Mouse (Mus musculus) adrenal gland, postnatal 25 days (tissue): ENCODE measurements around the gene Xrn1. TPM values are rescaled to one million over a fixed set of nuclear protein-coding genes. Genes with fewer than 3 reads are reported as not detected.
"Not testable (repeated sequence)": the region's sequence is repeated elsewhere in the genome, so short reads cannot be mapped to it uniquely, and the experiment has no call there.

Experiments used
- DNase-seq: peaks from one replicate; pipeline ENCODE4 v3.0.0; 2021; ENCODE audit warnings: mixed read lengths
- long read RNA-seq: library from polyadenylated mRNA; stranded (forward); transcript quantifications from one replicate; pipeline ENCODE4 v2.0.0, GENCODE M21; 2021
- total RNA-seq: library from RNA; stranded (reverse); gene quantifications from 2 replicates; pipeline ENCODE4 v1.2.3, GENCODE M21; 2021

Gene Xrn1
- total RNA-seq: 24.6 and 27.1 TPM in 2 replicates
- long read RNA-seq, partial matches to known transcripts: 7 of 10 reads
- long read RNA-seq, other reads (novel, unspliced or antisense): 3 of 10 reads

DNA sequence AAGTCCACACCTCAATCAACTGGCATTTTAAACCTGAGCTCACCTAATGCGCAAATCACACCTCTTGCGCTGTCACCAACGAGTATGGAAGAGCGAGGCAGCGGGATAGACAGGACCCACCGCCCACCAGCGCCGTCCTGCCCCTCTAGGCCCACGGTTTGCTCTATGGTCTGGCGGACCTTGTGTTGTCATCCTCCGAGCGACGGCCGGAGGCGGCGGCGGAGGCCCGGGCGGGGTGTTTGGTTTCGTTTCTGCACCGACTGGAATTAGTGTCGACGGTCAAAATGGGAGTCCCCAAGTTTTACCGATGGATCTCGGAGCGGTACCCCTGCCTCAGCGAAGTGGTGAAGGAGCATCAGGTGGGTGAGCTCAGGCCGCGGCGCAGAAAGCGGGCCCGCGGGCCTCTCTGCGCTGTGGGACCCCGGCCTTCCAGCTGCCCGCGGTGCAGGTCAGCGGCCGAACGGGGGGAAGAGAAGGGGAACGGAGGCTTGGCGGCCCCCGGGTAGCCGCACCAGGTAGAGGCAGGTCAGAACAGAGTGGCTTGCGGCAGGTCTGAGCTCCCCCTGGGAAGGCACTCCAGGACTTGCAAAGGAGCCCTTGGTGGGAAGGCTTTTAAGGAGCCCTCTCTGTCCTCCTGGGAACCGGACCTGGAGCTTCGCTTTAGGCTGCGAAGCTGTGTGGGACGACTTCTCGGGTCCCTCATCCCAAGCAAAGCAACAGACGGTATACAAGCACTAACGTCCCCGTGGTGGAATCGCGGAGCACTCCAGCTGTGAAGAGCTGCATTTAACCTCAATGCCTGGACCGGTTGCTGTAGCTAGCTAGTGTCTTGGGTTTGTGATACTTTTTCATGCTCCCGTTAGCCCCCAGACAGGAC lies at the start of gene Xrn1:
Gene Xrn1 (plus strand): TSS at position 176 of the 877 bp plus-strand sequence.
- peak; percentile 92 for DNase-seq

DNA sequence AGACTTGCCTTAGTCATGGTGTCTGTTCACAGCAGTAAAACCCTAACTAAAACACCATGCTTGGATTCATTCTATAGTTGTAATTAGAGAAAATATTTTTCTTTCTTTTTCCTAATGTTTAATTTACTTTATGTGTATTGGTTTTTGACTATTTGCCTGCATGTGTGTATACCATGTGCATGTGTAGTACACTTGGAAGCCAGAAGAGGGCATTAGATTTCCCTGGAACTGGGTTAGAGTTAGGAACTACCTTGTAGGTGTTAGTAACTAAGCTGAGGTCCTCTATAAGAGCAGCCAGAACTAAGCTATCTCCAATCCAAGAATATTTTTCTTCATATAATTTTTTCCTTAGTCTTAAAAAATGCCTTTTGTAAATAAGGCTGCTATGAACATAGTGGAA lies 21.7 kb upstream of the Xrn1 start:
- DNase-seq: no peak

DNA sequence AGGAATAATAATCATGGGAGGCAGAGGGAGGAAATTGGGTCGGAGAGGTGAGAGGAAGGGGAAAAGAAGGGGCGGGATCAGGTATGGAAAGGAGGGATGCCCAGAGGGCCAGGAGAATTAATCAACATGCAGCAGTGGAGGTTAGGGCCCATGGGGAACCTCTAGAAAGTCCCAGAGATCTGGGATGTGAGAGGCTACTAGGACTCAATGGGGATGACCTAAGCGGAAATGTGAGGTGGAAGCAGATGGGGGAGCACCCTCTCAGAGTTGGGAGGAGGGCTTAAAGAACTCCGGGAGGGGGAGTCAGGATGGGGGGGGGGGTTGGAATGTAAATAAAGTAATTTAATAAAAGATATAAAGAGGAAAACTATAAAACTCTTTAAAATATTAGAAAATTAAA lies 902 bp upstream of the Xrn1 start:
- no peak for DNase-seq

DNA sequence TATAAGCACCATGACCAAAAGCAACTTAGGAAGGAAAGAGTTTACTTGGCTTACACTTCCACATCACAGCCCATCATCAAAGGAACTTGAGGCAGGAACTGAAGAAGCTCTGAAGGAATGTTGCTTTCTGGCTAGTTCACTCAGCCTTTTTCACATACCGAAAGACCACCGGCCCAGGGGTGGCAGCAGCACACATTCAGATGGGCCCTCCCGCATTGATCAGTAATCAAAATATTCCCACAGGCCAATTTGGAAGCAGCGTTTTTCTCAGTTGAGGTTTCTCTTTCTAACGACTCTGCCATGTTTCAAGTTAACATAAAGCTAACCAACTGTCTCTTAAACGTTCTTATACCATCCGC lies 355 bp upstream of the Xrn1 start:
- peak; percentile 12 for DNase-seq

DNA sequence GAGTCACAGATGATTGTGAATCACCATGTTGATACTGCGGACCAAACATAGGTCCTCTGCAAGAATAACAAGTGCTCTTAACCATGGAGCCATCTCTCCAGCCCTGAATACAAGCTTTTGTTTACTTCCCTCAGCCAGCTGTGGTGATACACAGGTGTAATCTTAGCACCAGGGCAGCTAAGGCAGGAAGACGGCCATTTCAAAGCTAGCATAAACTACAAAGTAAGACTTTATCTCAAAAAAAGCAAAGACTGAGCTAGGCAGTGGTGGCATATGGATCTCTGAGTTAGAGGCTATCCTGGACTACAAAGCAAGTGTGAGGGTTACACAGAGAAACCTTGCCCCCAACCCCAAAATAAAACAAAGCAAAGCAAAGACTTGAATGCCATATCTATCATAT lies 3.1 kb downstream of the Xrn1 start:
- DNase-seq: no peak

DNA sequence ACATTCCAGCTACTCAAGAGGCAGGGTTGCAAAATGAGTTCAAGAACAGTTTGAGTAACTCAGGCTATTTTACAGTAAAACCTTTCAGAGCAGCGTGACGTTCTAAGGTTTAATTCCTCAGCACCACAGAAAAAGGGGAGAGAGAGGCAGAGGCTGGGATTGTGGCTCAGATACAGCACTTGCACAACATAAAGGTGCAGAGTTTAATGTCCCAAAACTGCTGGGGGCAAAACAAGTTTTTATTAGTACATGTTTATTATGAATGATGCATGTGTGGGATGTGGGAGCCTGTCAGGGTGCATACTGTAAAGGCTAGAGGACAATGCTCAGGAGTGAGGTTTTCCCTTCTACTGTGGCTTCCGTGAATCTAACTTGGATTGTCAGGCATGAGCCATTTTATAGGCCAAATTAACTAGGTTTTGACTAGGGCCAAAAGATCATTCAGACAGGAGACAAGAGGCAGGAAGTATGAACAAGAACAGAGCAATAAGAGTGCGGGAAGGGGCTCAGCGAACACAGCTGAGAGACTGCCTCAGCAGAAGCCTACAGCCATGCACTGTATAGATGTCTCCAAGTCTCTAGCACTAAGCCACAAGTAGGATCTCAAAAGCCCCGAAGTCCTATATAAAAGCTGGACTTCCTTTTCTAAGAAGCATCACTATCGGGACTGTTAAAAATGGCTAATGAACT lies 3.6 kb downstream of the Xrn1 start:
- no peak for DNase-seq

DNA sequence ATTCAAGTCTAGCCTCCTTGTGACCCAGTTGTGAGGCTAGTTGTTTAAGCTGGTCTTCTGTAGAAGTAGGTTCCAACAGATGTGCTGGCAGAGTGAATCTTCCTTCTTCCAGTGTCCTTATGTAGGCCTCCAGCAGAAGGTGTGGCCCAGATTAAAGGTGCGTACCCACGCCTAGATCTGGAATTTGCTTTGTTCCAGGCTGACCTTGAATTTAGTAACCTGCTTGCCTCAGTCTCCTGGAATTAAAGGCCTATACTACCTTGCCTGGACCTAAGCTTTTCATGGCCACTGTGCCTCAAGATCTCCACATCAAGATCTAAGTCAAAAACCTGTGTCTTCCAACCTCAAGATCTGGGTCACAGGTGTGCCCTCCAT lies 4.2 kb downstream of the Xrn1 start:
- DNase-seq: not testable (repeated sequence)

DNA sequence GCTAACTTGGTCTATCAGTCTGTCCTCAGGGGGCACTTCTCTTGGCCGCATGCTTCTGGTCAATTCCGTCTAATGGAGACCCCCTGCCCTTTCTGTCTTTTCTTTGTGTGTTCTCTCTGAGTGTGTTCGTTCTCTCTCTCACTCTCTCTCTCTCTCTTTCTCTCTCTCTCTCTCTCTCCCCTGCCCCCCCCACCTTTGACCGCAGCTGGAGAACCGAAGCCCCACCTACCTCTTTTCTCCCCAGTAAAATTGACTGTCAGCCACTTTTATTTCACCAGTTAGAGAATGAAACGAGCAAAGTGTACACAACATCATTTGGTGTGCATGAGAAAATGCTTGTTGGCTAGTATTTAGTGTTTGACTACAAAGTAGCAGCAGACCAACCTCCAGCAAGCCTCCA lies 4.7 kb downstream of the Xrn1 start:
- no peak for DNase-seq

DNA sequence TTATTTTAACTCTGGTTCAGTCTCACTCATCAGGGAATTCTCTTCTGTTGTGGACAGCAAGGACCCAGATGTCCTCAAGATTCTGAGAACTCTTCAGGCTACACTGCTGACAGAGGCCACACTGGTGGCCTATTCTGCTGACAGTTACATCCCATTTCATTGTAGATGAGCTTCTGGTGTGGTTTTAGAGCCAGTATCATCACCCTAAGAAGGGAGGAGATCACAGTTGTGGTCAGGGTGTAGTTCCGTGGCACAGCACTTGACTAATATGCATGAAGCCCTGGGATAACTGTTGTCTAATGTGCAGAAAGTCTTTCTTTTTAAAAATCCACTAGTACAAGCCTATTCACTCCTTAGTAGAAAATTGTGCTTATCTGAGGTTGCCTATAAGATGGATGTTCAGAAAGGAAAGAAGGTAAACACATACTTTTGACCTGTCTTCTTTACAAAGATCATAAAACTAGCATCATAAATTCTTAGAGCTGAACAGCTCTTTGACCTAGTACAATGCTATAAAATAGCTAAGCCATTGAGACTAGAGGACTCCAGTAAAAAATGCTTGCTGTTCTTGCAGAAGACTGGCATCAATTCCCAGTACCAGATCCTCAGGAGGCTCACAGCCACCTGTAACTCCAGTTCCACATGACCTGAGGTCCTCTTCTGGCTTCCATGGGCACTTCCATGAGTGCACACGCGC lies 5.3 kb downstream of the Xrn1 start:
- DNase-seq: no peak

DNA sequence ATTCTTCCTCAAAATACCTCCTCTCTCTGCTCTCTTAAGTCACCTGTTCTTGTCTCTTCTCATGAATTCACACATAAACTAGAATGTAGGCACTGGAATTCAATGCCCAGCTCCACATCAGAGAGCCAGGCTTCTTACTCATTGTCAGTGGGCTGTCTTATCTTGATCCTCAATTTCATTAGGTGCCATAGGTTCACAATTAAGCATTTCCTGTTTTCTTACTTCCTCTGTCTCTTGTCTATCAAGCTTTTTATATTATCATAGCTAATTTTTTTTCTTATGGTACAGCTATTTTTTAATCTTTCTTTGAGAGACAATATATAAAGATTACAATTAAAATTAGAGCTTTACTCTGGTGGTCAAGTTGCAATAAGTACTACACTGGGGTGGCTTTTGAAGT lies 6.5 kb downstream of the Xrn1 start:
- DNase-seq: no peak

DNA sequence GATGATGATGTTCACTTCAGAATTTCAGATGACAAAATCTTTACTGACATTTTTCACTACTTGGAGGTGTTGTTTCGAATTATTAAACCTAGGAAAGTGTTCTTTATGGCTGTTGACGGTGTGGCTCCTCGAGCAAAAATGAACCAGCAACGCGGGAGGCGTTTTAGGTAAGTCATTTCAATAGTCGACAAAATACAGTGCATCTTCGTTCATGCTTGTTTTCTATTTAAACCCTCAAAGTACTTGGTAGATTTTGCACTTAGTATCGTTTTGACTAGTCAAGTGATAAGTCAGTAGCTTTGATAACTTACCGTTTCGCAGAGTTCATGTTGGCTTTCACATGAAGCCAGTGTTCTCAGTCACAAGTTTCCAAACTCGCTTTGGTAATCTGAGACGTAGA lies 9.5 kb downstream of the Xrn1 start:
- DNase-seq: no peak

DNA sequence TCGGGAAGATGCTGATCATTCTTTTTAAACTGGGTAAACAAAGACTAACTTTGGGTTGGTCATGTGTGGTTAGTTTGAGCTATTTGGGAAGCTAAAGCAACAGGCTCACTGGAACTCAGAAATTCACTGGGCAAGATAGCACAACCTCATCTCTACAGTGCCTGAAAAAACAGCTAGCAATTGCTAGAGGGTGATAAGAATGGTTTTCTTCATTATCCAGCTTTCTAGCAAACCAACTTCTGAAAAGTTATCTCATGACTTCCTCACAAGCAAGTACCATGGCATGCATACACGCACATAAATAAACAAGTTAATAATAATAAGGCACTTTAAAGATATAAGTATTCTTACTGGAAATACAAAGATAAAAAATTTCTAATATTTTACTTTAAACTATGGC lies 23.7 kb downstream of the Xrn1 start:
- no peak for DNase-seq

DNA sequence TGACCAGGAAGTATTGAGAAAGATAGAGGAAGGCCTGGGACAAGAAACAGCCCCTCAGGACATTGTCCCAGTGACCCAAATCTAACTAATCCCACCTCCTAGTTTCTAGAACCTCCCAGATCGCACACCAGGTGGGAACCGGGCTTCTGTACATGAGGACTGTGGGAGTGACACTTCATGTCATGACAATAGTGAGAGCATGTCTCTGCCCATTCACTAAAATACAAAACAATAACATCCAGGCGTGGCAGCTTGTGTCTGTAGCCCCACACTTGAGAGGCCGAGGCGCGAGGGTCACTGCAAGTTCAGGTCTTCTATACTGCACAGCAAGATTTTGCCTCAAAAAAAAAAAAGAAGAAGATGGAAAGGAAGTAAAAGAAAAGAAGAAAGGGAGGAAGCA lies 25.3 kb downstream of the Xrn1 start:
- no peak for DNase-seq

DNA sequence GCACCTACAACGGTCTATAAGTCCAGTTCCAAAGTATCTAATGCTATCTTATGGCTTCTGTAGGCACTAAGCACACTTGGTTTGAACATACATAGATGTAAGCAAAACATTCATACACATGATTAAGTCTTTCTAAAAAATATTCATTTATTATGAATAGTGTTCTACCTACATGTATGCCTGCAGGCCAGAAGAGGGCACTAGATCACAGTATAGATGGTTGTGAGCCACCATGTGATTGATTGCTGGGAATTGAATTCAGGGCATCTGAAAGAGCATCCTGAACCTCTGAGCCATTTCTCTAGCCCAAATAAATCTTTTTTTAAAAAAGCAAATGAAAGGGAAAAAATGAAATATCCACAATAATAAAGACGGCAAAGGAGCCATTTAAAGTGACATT lies 37.7 kb downstream of the Xrn1 start:
- no peak for DNase-seq

DNA sequence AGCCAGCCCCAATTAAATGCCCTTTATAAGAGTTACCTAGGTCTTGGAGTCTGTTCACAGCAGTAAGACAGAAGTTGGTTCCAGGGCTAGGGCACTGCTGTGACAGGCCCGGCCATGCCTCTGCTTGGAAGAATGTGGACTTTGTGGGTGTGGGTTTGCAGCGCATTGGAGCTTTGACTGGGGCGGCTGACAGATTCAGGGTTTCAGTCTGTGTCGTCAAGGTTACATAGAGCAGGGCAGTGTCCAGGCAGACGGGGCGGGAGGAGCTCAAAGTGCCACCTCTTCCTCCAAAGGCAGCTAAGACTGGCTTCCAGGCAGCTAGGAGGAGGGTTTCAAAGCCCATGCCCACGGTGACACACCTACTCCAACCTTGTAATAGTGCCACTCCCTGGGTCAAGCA lies 49.9 kb downstream of the Xrn1 start:
- no peak for DNase-seq

DNA sequence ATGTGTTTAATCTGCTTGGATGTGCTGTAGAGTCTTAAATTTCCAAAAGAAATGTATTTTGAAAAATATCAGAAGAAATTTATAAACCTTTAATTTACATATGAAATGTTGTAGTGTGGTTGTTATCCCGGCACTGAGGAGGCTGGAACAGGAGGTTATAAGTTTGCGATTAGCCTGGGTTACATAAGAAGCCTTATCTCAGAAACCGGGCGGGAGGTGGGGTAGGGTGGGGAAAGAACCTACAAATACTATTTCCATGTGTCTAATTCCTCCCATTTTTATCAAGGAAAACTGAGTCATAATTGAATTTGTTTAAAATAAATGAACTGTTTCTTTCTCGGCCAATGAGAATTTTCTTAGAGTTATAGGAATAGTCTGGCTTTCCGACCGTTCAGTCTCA lies 56.1 kb downstream of the Xrn1 start:
- DNase-seq: no peak

DNA sequence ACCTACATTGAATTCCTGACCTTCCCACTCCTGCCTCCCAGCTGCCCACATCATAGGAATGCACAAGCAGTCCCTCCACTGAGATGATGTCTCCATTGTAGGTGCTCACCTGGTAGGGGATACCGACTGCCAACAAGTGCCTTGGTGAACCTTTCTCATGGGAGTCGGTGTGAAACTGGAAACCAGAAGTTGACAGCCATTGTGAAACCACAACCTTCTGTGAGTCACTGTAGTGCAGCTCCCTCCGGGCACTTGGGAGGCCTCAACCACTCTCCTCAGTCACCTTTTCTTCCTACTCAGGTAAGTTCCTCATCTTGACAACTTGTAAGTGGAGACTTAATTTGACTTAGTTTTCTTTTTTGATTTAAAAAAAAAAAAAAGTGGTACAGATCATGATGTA lies 69.4 kb downstream of the Xrn1 start:
- no peak for DNase-seq

DNA sequence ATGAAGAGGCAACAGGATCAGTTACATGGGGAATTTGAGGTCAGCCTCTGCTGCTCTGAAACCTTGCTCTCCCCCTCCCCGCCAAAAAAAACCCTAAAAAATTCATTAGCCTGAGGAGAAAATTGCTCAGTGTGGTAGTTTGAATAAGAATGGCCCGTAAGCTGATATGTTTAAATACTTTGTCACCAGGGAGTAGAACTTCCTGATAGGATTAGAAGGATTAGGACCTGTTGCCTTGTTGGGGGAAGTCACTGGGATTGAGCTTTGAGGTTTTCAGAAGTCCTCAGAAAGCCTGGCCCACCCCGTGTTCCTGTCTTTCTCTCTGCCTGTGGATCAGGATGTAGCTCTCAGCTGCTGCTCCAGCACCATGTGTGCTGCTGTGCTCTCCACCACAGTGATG lies 73.4 kb downstream of the Xrn1 start:
- DNase-seq: no peak

DNA sequence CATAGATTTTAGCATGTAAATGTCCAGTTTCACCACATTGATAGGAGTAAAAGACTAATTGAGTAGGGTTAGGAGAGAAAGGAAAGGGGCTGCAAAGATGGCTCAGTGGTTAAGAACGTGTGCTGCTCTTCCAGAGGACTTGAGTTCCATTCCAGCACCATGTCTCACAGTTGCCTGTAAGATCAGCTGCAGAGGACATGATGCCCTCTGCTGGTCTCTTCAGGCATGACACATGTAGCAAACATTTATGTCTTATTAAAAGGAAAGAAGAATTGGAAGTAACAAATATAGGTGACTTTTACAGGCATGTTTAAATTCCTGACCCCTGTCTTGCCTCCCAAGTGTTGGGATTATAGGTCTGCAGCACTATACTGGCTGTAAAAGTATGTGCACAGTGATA lies 74.3 kb downstream of the Xrn1 start:
- DNase-seq: peak; percentile 18

DNA sequence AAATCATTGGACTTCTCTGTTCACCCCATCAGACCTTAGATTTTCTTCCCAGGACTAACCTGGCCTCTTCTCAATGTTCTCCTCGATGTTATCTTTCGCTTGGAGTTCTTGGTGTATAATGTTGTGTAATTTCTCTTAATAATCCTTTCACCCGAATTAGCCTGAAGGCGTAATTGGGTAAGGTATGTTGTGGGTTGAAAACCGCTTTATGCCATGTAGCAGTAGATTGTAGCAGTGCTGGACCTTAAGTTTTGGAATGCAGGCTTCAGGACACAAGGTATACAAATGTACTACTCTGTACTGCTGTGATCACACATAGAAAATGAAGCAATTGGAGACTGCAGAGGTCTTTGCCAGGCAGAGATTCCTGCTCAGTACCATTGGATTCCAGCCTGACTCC lies 75.3 kb downstream of the Xrn1 start:
- DNase-seq: no peak

DNA sequence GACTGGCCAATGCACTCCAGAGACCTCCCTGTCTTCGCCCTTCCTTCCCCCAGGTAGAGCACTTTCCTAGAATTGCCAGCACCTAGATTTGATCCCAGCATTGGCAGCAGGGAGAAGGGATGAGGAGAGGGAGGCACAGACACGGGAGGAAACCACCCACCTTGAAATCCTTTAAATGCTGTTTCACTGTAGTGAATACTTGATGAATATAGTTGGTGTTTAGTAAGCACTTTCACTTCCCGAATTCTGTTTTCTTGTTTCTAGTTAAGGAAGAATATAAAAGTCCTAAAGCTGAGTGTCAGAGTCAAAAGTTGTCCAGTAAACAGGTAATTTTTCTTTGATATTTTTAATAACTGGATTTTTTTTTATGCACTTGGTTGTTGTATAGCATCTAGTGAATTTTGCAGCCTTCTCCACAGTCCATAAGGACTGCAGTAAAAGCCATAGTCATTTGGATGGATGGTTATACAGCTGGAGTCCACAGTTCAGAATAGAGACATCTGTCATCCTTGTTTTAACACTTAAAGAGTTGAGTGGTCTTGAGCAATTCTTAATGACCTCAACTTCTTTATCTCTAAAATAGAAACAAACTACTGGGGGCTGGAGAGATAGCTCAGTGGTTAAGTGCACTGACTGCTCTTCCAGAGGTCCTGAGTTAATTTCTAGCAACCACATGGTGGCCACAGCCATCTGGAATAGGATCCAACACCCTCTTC lies 81.0 kb downstream of the Xrn1 start:
- DNase-seq: no peak

DNA sequence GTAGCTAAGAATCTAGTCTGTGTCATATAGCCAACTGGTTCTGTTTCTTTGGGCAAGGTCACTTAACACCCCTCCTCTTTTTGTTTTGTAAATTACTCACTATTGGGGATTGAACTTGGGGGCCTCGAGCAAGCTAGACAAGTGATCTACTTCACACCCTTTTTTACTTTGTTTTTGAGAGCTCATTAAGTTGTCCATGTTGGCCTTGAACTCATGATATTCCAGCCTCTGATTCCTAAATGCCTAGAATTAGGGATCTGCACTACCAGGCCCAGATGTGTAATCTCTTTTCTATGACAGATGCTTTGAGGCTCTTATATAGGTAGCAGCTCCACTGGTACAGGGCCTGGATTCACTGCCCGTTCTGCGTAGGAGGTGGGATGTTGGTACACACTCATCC lies 89.7 kb downstream of the Xrn1 start:
- DNase-seq: no peak

DNA sequence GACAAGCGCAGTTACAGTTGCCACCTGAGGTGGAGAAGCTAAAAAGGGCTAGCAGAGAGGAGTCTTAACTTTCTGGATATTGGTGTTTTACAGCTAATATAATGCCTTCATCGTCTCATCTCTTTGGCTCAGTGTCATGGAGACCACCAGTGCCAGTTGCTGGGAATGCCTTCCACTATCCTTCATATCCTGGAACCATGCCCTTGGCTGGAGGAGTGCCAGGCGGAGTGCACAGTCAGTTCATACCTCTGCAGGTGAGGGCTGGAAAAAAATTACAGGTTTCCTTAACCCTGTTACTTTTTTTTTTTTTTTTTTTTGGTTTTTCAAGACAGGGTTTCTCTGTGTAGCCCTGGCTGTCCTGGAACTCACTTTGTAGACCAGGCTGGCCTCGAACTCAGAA lies 96.9 kb downstream of the Xrn1 start:
- DNase-seq: no peak
